Mouse (Mus musculus) thymus, adult 18-20 months (tissue): Measurements from ENCODE around the gene Tmem208.
A peak's percentile ranks its signal among the peaks of the same experiment; 100 is the strongest.

Source experiments
- DNase-seq, 2 experiments: peaks; one replicate each; pipeline ENCODE4 v3.0.0; 2022; ENCODE audit warnings: mixed read lengths in 2 of 2

Gene Tmem208

DNA sequence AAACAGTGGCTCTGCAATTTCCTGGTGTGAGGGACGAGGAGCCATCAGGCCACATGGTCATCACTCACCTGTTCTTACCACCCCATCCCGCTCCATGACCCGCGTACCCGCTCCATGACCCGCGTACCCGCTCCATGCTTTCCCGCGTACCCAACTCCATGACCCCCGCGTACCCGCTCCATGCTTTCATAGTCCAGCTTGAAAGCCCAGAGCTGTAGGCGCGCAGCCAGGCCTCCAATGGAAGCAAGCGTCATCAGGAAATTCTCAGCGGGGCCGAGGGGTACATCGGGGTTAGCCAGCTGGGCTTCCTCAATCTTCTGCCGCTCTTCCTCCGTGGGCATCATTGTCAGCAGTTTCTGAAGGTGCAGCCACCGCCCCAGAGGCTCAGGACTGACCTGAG, 5.3 kb downstream of the Tmem208 start:
- no peak for DNase-seq

- DNase-seq = no peak
Observed at GRCm38 (mm10) chr8:105331931-105332330, 5.8 kb downstream of the Tmem208 start.

DNA sequence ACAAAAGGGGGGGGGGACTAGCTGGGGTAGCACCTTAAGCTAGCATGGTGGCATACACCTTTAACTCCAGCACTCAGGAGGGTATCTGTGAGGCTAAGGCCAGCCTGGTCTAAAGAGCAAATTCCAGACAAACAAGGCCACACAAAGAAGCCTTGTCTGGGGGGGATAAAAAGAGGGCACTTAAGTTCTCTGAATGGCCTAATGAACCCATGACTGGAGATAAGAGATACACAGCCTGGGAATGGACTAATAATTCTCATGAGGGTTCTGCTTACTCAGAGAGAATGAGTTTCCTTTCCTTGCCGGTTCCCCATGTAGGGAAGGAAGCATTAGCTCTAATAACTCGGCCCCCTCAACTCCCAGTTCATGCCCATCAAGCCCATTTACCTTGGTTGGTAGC, 6.4 kb downstream of the Tmem208 start:
- DNase-seq = no peak

GRCm38 (mm10) chr8:105336373-105337130, 10.4 kb downstream of the Tmem208 start:
- no peak for DNase-seq

- DNase-seq = no peak
Observed at GRCm38 (mm10) chr8:105338992-105339391, 12.8 kb downstream of the Tmem208 start.

- DNase-seq = no peak
Observed at GRCm38 (mm10) chr8:105339886-105340635, 13.9 kb downstream of the Tmem208 start.

- DNase-seq = no peak
Observed at GRCm38 (mm10) chr8:105341399-105341798, 15.2 kb downstream of the Tmem208 start.

GRCm38 (mm10) chr8:105342768-105343167, 16.6 kb downstream of the Tmem208 start:
- DNase-seq = no peak

GRCm38 (mm10) chr8:105343791-105344574, 17.8 kb downstream of the Tmem208 start:
- no peak for DNase-seq

DNA sequence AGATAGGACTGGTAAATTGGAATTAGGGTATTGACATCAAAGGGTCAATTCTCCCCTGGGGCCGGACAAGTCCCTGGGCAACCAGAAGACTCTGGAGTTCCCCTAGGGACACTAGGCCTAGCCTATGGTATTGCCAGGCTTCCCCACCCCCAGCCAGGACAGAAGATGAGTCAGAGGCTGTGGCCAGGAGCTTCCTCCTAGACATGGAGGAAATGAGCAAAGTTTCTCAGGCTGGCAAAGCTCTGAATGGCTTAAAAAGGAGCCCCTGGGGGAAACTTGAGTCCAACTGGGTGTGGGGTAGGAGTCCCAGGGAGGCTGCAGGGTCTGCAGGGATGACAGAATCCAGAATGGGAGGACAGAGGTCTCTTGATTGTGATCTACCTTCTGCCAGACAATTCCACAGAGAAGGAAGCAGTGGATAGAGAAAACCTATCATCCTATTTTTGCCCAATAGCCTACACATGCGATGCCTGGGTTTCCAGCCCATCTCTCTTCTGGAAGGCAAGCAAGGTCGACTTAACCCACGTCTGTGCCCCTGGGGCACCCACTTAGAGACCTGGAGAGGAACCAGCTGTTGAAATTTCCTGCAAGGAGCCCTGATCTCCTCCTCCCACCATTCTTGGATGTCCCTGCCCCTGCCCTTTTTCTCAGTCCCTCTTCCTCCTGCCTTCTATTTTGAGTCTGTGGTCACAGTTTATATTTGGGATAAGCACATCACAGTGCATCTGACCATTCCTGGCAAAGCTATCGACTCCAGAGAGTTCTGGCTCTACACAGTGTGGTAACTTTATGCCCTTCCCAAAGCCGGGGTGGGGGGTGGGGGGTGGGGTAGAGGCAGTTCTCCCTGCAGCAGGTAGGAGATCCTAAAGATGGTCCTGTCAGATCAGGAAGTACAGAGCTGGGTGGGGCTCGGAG, 19.2 kb downstream of the Tmem208 start:
- DNase-seq = no peak

DNA sequence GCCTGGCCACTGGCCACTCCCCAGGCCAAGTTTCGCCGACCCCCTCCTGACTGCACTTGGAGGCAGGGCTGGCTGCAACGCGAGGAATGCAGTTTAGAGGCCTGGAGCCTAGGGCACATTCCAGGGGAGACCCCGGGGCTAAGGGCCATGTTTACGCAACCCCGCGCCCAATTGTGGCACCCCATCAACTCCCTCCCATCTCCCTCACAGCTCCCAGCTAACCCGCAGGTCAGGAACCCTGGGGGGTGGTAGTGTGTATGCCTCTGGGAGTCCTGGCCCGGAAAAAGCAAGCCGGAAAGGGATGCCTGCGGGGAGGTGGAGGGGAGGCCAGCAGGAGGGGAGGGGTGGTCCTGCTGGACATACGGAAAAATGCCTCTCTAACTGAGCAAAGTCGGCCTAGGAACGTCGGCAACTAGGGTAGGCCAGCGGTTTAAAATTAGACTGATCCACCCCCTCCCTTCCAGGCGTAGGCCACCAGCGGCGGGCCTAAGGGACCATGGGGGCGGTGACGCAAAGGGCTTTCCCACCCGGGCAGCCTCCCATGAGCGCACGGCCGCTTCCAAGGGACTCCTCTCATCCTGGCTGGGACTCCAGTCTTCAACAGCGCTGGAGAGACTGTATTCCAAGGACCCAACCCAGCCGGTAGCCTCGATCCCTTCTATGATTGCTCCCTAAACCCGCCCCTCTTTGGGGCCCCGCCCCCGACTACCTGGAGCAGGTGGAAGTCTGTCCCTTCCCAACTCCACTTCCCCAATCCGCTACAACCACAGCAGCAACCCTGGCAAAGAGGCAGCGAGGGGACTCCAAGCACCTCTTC, 20.7 kb downstream of the Tmem208 start:
- peak in 1 of 2 experiments; percentile 49 for DNase-seq

GRCm38 (mm10) chr8:105347428-105348221, 21.5 kb downstream of the Tmem208 start, which contains the start of gene Fhod1:
Gene Fhod1, minus strand, starts transcription at chr8:105347953.
- peak; percentile 84 to 85 for DNase-seq

- peak; percentile 63 to 67 for DNase-seq
Observed at GRCm38 (mm10) chr8:105348450-105349095, 22.4 kb downstream of the Tmem208 start, which contains the start of gene Slc9a5. Gene Slc9a5, plus strand, starts transcription at chr8:105348843.

- DNase-seq = no peak
Observed at GRCm38 (mm10) chr8:105349096-105349771, 23.1 kb downstream of the Tmem208 start.

GRCm38 (mm10) chr8:105350186-105350585, 24.0 kb downstream of the Tmem208 start:
- no peak for DNase-seq

DNA sequence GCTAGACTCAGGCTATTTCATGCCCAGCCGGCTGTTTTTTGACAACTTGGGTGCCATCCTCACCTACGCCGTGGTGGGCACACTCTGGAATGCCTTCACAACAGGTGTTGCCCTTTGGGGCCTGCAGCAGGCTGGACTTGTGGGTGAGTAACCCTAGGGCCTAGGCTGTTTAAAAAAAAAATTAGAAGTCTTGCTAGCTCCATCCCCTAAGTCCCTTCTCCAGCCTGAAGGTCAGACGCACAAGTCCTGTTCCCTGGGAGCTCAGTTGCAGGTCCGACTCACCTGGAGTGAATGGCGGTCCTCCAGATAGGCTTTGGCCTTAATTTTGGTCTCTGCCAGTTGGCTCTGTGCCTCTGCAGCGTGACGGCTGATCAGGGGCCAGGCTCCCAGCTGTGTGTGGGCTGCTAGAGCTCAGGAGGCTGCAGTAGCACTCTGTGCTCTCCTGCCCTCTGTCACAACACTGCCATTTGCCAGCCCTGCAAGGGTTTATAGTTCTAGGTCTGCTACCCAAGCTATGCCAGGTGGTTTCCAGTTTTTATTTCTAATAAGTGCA, 27.5 kb downstream of the Tmem208 start:
- no peak for DNase-seq

DNA sequence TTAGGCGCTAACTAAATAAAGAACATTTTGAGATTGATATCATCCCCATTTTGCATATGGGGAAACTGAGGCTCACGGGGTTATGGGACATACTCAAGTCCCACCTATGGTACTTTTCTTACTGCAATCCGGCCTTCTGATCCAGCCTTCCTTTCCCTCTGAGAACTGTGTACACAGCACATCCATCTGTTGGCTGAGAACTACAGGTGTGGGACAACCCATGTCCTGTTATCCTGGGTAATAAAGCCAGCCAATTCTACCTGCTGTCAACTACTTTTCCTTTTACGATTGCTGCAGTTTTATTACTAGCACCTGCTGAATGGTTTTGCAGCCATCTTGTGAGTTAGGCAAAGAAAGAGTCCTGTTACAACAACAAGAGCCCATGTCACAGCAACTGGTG, 28.4 kb downstream of the Tmem208 start:
- DNase-seq = no peak

DNA sequence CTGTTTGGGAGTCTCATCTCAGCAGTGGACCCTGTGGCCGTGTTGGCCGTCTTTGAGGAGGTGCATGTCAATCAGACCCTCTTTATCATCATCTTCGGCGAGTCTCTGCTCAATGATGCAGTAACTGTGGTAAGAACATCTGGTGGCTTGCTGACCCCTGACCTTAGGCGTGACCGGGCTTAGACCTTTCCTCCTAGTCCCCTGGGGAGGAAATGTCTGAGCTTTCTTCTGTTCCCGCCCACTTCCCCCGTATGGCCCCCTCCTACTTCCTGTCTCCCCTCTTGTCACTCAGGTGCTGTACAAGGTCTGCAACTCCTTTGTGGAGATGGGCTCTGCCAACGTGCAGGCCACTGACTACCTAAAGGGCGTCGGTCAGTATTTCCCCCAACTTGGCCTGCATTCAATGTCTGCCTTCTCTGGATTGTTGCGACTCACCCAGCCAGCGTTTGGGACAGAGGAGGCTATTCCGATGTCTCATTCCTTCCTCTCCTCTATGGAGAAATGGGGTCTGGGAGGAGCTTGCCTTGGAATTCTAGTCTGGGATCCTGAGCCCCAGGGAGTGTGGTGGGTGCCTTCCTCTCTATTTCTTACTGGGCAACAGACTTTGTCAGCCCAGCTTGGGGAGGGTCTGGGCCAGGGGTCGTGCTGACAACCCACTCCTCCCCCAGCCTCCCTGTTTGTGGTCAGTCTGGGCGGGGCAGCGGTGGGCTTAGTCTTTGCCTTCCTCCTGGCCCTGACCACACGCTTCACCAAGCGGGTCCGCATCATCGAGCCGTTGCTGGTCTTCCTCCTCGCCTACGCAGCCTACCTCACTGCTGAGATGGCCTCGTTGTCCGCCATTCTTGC, 29.2 kb downstream of the Tmem208 start:
- peak; percentile 39 to 59 for DNase-seq
